Mouse (Mus musculus) lung, adult 2 months (tissue): ENCODE results near the gene Spata25. TPM values are rescaled to one million over a fixed set of nuclear protein-coding genes. Genes with fewer than 3 reads are reported as not detected.

ENCODE experiments used
- DNase-seq: peaks from one replicate; pipeline ENCODE4 v3.0.0; 2022
- H3K4me1 ChIP-seq: fragments of 200-500 bp; 2 replicates; pipeline ENCODE4 v1.6.1; 2011; ENCODE audit warnings: low read length; ENCODE audit not compliant: control insufficient read depth, insufficient read depth
- H3K4me3 ChIP-seq: fragments of 200-500 bp; replicated peaks from 2 replicates; pipeline ENCODE3; 2011; ENCODE audit warnings: low read depth, mild to moderate bottlenecking, control low read depth, low read length; ENCODE audit errors: extremely low read depth
- CTCF ChIP-seq: fragments of 200-500 bp; IDR thresholded peaks from 2 replicates; pipeline ENCODE4 v1.5.1; 2011; ENCODE audit warnings: mild to moderate bottlenecking, low read length, control low read depth; ENCODE audit not compliant: insufficient read depth
- POLR2A ChIP-seq: fragments of 200-500 bp; IDR thresholded peaks from 2 replicates; pipeline ENCODE4 v1.6.1; 2011; ENCODE audit warnings: low read depth, mild to moderate bottlenecking, control low read depth, low read length, borderline replicate concordance; ENCODE audit errors: extremely low read depth
- WGBS: fragments of 180-500 bp; shearing (Covaris S2); methylation state at CpG from one replicate; pipeline ENCODE4 v1.1.7; 2018; 5-methylcytosine and 5-hydroxymethylcytosine counted together
- polyA plus RNA-seq: library from polyadenylated mRNA; depleted of rRNA; stranded (reverse); fragments of >200 nt; gene quantifications from 2 replicates; pipeline ENCODE4 v1.2.3, GENCODE M21; 2012

The Spata25 gene
- polyA plus RNA-seq, 1 experiment = 0.54 TPM

- Histone ChIP-seq H3K4me3 (no peak overlapping the region), H3K4me1 (peaks cover 8% of the 10 kb centered on the region)
- no peak for DNase-seq
- no peak for TF ChIP-seq CTCF
- no peak for TF ChIP-seq POLR2A
- 85% methylated on average over 2 of the region's 2 CpGs for WGBS
Observed at GRCm38 (mm10) chr2:164793772-164794171, 34.6 kb downstream of the Spata25 start.

- H3K4me3 ChIP-seq = no peak overlapping the region
- H3K4me1 ChIP-seq = peaks cover 14% of the 10 kb centered on the region
- DNase-seq = peak; percentile 50
- TF ChIP-seq CTCF = peak; percentile 88
- no peak for TF ChIP-seq POLR2A
- 75% methylated on average over 3 of the region's 3 CpGs for WGBS
Observed at GRCm38 (mm10) chr2:164793236-164793635, 35.1 kb downstream of the Spata25 start.

GRCm38 (mm10) chr2:164792400-164793190 lies 35.7 kb downstream of the Spata25 start:
- Histone ChIP-seq H3K4me1 (peaks cover 15% of the 10 kb centered on the region), H3K4me3 (no peak overlapping the region)
- 89% methylated on average over 12 of the region's 12 CpGs for WGBS
- TF ChIP-seq POLR2A (no peak), CTCF (no peak)
- no peak for DNase-seq

- no peak for TF ChIP-seq POLR2A
- no peak for TF ChIP-seq CTCF
- Histone ChIP-seq H3K4me1 (peaks cover 18% of the 10 kb centered on the region), H3K4me3 (no peak overlapping the region)
- DNase-seq = no peak
- 86% methylated on average over 18 of the region's 18 CpGs for WGBS
Observed at GRCm38 (mm10) chr2:164791841-164792261, 36.5 kb downstream of the Spata25 start.

- Histone ChIP-seq H3K4me3 (no peak overlapping the region), H3K4me1 (peaks cover 21% of the 10 kb centered on the region)
- TF ChIP-seq POLR2A (no peak), CTCF (no peak)
- WGBS = 39% methylated on average over 4 of the region's 4 CpGs
- DNase-seq = peak; percentile 60
Observed at GRCm38 (mm10) chr2:164790451-164790850, 37.9 kb downstream of the Spata25 start.

- peaks cover 24% of the 10 kb centered on the region for H3K4me1 ChIP-seq
- H3K4me3 ChIP-seq = no peak overlapping the region
- 57% methylated on average over 4 of the region's 4 CpGs for WGBS
- no peak for TF ChIP-seq CTCF
- no peak for TF ChIP-seq POLR2A
- no peak for DNase-seq
Observed at GRCm38 (mm10) chr2:164788411-164788810, 39.9 kb downstream of the Spata25 start.

GRCm38 (mm10) chr2:164787779-164788178 lies 40.6 kb downstream of the Spata25 start:
- 64% methylated on average over 10 of the region's 10 CpGs for WGBS
- Histone ChIP-seq H3K4me1 (peaks cover 24% of the 10 kb centered on the region), H3K4me3 (no peak overlapping the region)
- TF ChIP-seq CTCF (no peak), POLR2A (no peak)
- no peak for DNase-seq

GRCm38 (mm10) chr2:164787032-164787431 lies 41.3 kb downstream of the Spata25 start:
- TF ChIP-seq POLR2A (no peak), CTCF (no peak)
- Histone ChIP-seq H3K4me3 (peak overlapping the region; percentile 37), H3K4me1 (peaks cover 24% of the 10 kb centered on the region)
- WGBS = 43% methylated on average over 3 of the region's 3 CpGs
- DNase-seq = peak; percentile 32

- WGBS = 4% methylated on average over 15 of the region's 15 CpGs
- TF ChIP-seq CTCF = no peak
- peak; percentile 45; the same call in 1 of the 2 replicates for TF ChIP-seq POLR2A
- DNase-seq = peak; percentile 34
- peaks cover 24% of the 10 kb centered on the region for H3K4me1 ChIP-seq
- peak overlapping the region; percentile 66 for H3K4me3 ChIP-seq
Observed at GRCm38 (mm10) chr2:164786388-164786885, 41.9 kb downstream of the Spata25 start.

GRCm38 (mm10) chr2:164785481-164786387 lies 42.6 kb downstream of the Spata25 start, which contains the start of gene Snx21:
Snx21 (plus strand) TSS chr2:164785823.
- Histone ChIP-seq H3K4me3 (peak within 1 kb of the TSS; percentile 66), H3K4me1 (peaks cover 20% of the 10 kb centered on the region)
- TF ChIP-seq POLR2A = peak; percentile 85
- no peak for TF ChIP-seq CTCF
- under 1% methylated on average over 85 of the region's 89 CpGs for WGBS
- peak; percentile 88 for DNase-seq
